Mouse (Mus musculus) embryonic facial prominence, embryonic 11.5 days (tissue): ENCODE data around the gene Cacna1e. TPM values are rescaled to one million over a fixed set of nuclear protein-coding genes. Genes with fewer than 3 reads are reported as not detected.

Experiments
- ATAC-seq: fragments of 200-750 bp; cut with Nextera tagmentation; replicated peaks from 2 replicates; pipeline ENCODE4 v1.8.0; 2017; ENCODE audit warnings: low read depth; ENCODE audit not compliant: insufficient number of reproducible peaks, low FRiP score, low TSS enrichment
- DNase-seq: peaks from one replicate; pipeline ENCODE4 v3.0.0-alpha.2; 2015; ENCODE audit warnings: low spot score
- H3K27ac ChIP-seq: fragments of 300-500 bp; sonication (generic); replicated peaks from 2 replicates; pipeline ENCODE4 v1.5.1; 2014; ENCODE audit warnings: mild to moderate bottlenecking, low read depth, low read length, control low read depth
- H3K27me3 ChIP-seq: fragments of 300-500 bp; sonication (generic); 2 replicates; pipeline ENCODE4 v1.6.1; 2014; ENCODE audit warnings: mild to moderate bottlenecking, low read length, moderate library complexity, mixed read lengths; ENCODE audit not compliant: control insufficient read depth, insufficient read depth
- H3K36me3 ChIP-seq: fragments of 300-500 bp; sonication (generic); replicated peaks from 2 replicates; pipeline ENCODE4 v1.6.1; 2014; ENCODE audit warnings: low read depth, mild to moderate bottlenecking, low read length, moderate library complexity, mixed read lengths; ENCODE audit not compliant: control insufficient read depth, insufficient read depth
- H3K4me1 ChIP-seq: fragments of 300-500 bp; sonication (generic); 2 replicates; pipeline ENCODE4 v1.6.1; 2014; ENCODE audit warnings: low read length, mixed read lengths; ENCODE audit not compliant: control insufficient read depth, insufficient read depth
- H3K4me2 ChIP-seq: fragments of 300-500 bp; sonication (generic); 2 replicates; pipeline ENCODE4 v1.6.1; 2014; ENCODE audit warnings: low read depth, mild to moderate bottlenecking, control low read depth, low read length, moderate library complexity
- H3K4me3 ChIP-seq: fragments of 300-500 bp; sonication (generic); 2 replicates; pipeline ENCODE4 v1.5.1; 2014; ENCODE audit warnings: low read depth, low read length, control low read depth
- H3K9ac ChIP-seq: fragments of 300-500 bp; sonication (generic); replicated peaks from 2 replicates; pipeline ENCODE4 v1.6.1; 2014; ENCODE audit warnings: mild to moderate bottlenecking, control low read depth, low read length
- H3K9me3 ChIP-seq: fragments of 300-500 bp; sonication (generic); replicated peaks from 2 replicates; pipeline ENCODE4 v1.6.1; 2016; ENCODE audit warnings: mild to moderate bottlenecking, low read length, inconsistent platforms, mixed read lengths; ENCODE audit not compliant: control insufficient read depth
- WGBS: fragments of 180-500 bp; shearing (Covaris S2); extraction: QIAGEN DNeasy Blood & Tissue Kit; methylation state at CpG from one replicate; pipeline ENCODE4 v1.1.7; 2014; 5-methylcytosine and 5-hydroxymethylcytosine counted together
- polyA plus RNA-seq: library from polyadenylated mRNA; unstranded; fragments of >200 nt; fragmentation: Nextera tagmentation; extraction: Ambion mirVana; gene quantifications from 2 replicates; pipeline ENCODE4 v1.2.1, GENCODE M21; 2014

Cacna1e gene
- polyA plus RNA-seq, 1 experiment from 2014 or later = 0.74 TPM

GRCm38 (mm10) chr1:154582516-154582915 lies 301.8 kb downstream of the Cacna1e start:
- H3K27ac ChIP-seq = no peak overlapping the region
- no peak overlapping the region for H3K9ac ChIP-seq
- no peaks in the 10 kb centered on the region for H3K36me3 ChIP-seq
- H3K4me3 ChIP-seq = no peak overlapping the region
- H3K9me3 ChIP-seq = no peaks in the 10 kb centered on the region
- no peak for DNase-seq
- no peaks in the 10 kb centered on the region for H3K27me3 ChIP-seq
- no peak for ATAC-seq
- 85% methylated on average over 3 of the region's 3 CpGs for WGBS
- H3K4me2 ChIP-seq = no peak overlapping the region
- H3K4me1 ChIP-seq = no peaks in the 10 kb centered on the region

GRCm38 (mm10) chr1:154579929-154580328 lies 304.4 kb downstream of the Cacna1e start:
- ATAC-seq (no peak), DNase-seq (no peak)
- Histone ChIP-seq H3K27me3 (no peaks in the 10 kb centered on the region), H3K9ac (no peak overlapping the region), H3K4me2 (no peak overlapping the region), H3K9me3 (no peaks in the 10 kb centered on the region), H3K36me3 (no peaks in the 10 kb centered on the region), H3K4me3 (no peak overlapping the region), H3K27ac (no peak overlapping the region), H3K4me1 (no peaks in the 10 kb centered on the region)
- 77% methylated on average over 2 of the region's 2 CpGs for WGBS

- ATAC-seq (no peak), DNase-seq (no peak)
- no peaks in the 10 kb centered on the region for H3K36me3 ChIP-seq
- H3K9me3 ChIP-seq = no peaks in the 10 kb centered on the region
- no peaks in the 10 kb centered on the region for H3K27me3 ChIP-seq
- H3K4me3 ChIP-seq = no peak overlapping the region
- WGBS = 84% methylated on average over 4 of the region's 4 CpGs
- no peaks in the 10 kb centered on the region for H3K4me1 ChIP-seq
- no peak overlapping the region for H3K4me2 ChIP-seq
- H3K9ac ChIP-seq = no peak overlapping the region
- no peak overlapping the region for H3K27ac ChIP-seq
Observed at GRCm38 (mm10) chr1:154578748-154579147, 305.6 kb downstream of the Cacna1e start.

- Histone ChIP-seq H3K27me3 (no peaks in the 10 kb centered on the region), H3K36me3 (no peaks in the 10 kb centered on the region), H3K4me3 (no peak overlapping the region), H3K4me2 (no peak overlapping the region), H3K4me1 (no peaks in the 10 kb centered on the region), H3K9ac (no peak overlapping the region), H3K27ac (no peak overlapping the region), H3K9me3 (no peaks in the 10 kb centered on the region)
- 68% methylated on average over 2 of the region's 2 CpGs for WGBS
- ATAC-seq (no peak), DNase-seq (no peak)
Observed at GRCm38 (mm10) chr1:154576418-154576817, 307.9 kb downstream of the Cacna1e start.

GRCm38 (mm10) chr1:154566026-154566425 lies 318.3 kb downstream of the Cacna1e start:
- Histone ChIP-seq H3K27me3 (no peaks in the 10 kb centered on the region), H3K4me1 (no peaks in the 10 kb centered on the region), H3K27ac (no peak overlapping the region), H3K9ac (no peak overlapping the region), H3K36me3 (no peaks in the 10 kb centered on the region), H3K4me3 (no peak overlapping the region), H3K9me3 (no peaks in the 10 kb centered on the region), H3K4me2 (no peak overlapping the region)
- 76% methylated on average over 6 of the region's 6 CpGs for WGBS
- DNase-seq (no peak), ATAC-seq (no peak)

- 25% methylated on average over 1 of the region's 1 CpGs for WGBS
- Histone ChIP-seq H3K4me3 (no peak overlapping the region), H3K36me3 (no peaks in the 10 kb centered on the region), H3K27me3 (no peaks in the 10 kb centered on the region), H3K4me1 (no peaks in the 10 kb centered on the region), H3K9ac (no peak overlapping the region), H3K9me3 (no peaks in the 10 kb centered on the region), H3K4me2 (no peak overlapping the region), H3K27ac (no peak overlapping the region)
- no peak for ATAC-seq
- DNase-seq = peak; percentile 63
Observed at GRCm38 (mm10) chr1:154555811-154556210, 328.5 kb downstream of the Cacna1e start.

- Histone ChIP-seq H3K36me3 (no peaks in the 10 kb centered on the region), H3K27ac (no peak overlapping the region), H3K9me3 (no peaks in the 10 kb centered on the region), H3K4me3 (no peak overlapping the region), H3K4me1 (no peaks in the 10 kb centered on the region), H3K4me2 (no peak overlapping the region), H3K27me3 (no peaks in the 10 kb centered on the region), H3K9ac (no peak overlapping the region)
- DNase-seq (no peak), ATAC-seq (no peak)
- WGBS = 85% methylated on average over 1 of the region's 1 CpGs
Observed at GRCm38 (mm10) chr1:154553132-154553531, 331.2 kb downstream of the Cacna1e start.

GRCm38 (mm10) chr1:154537445-154537844 lies 346.9 kb downstream of the Cacna1e start:
- H3K4me2 ChIP-seq = no peak overlapping the region
- H3K27ac ChIP-seq = no peak overlapping the region
- ATAC-seq (no peak), DNase-seq (no peak)
- no peaks in the 10 kb centered on the region for H3K4me1 ChIP-seq
- no peaks in the 10 kb centered on the region for H3K27me3 ChIP-seq
- H3K36me3 ChIP-seq = no peaks in the 10 kb centered on the region
- no peak overlapping the region for H3K9ac ChIP-seq
- no peaks in the 10 kb centered on the region for H3K9me3 ChIP-seq
- no peak overlapping the region for H3K4me3 ChIP-seq
